Mouse (Mus musculus) ES-Bruce4 (cell line): ENCODE data around the gene Coa7. TPM values are rescaled to one million over a fixed set of nuclear protein-coding genes. Genes with fewer than 3 reads are reported as not detected.

Experiments
- H3K27ac ChIP-seq: 2 replicates; pipeline ENCODE4 v1.5.1; 2012; ENCODE audit warnings: low read length, inconsistent platforms; ENCODE audit not compliant: insufficient read depth
- H3K27me3 ChIP-seq: 2 replicates; pipeline ENCODE4 v1.6.1; 2012; ENCODE audit warnings: mild to moderate bottlenecking, low read length, inconsistent platforms; ENCODE audit not compliant: control insufficient read depth, poor library complexity, insufficient read depth, severe bottlenecking
- H3K36me3 ChIP-seq: 2 replicates; pipeline ENCODE4 v1.6.1; 2012; ENCODE audit warnings: inconsistent platforms, mild to moderate bottlenecking, low read length, moderate library complexity; ENCODE audit not compliant: control insufficient read depth, poor library complexity, insufficient read depth, severe bottlenecking
- H3K4me1 ChIP-seq: one replicate; pipeline ENCODE4 v1.8.1; 2011; ENCODE audit warnings: low read length; ENCODE audit not compliant: control insufficient read depth, insufficient read depth
- H3K4me3 ChIP-seq: 2 replicates; pipeline ENCODE4 v1.5.1; 2011; ENCODE audit warnings: low read depth, mild to moderate bottlenecking, low read length
- H3K9ac ChIP-seq: 2 replicates; pipeline ENCODE4 v1.6.1; 2012; ENCODE audit warnings: low read depth, mild to moderate bottlenecking, inconsistent platforms; ENCODE audit not compliant: poor library complexity, severe bottlenecking
- H3K9me3 ChIP-seq: replicated peaks from 2 replicates; pipeline ENCODE4 v1.6.1; 2012; ENCODE audit warnings: mild to moderate bottlenecking, low read length, inconsistent platforms; ENCODE audit not compliant: control insufficient read depth, poor library complexity, insufficient read depth, severe bottlenecking
- CTCF ChIP-seq: IDR thresholded peaks from one replicate; pipeline ENCODE4 v1.8.1; 2011; ENCODE audit warnings: low read depth, low read length
- EP300 ChIP-seq: IDR thresholded peaks from 2 replicates; pipeline ENCODE4 v1.6.1; 2011; ENCODE audit warnings: low read depth, low read length; ENCODE audit not compliant: insufficient read depth
- POLR2A ChIP-seq: IDR thresholded peaks from one replicate; pipeline ENCODE4 v1.8.1; 2011; ENCODE audit warnings: low read length; ENCODE audit not compliant: insufficient read depth
- polyA plus RNA-seq: library from polyadenylated mRNA; stranded (reverse); fragments of >200 nt; gene quantifications from 2 replicates; pipeline ENCODE4 v1.2.4, GENCODE M21; 2011; ENCODE audit warnings: low read depth; ENCODE audit not compliant: missing spikeins, insufficient read depth, insufficient read length

Coa7 gene
- polyA plus RNA-seq, 1 experiment: 62.0 TPM

DNA sequence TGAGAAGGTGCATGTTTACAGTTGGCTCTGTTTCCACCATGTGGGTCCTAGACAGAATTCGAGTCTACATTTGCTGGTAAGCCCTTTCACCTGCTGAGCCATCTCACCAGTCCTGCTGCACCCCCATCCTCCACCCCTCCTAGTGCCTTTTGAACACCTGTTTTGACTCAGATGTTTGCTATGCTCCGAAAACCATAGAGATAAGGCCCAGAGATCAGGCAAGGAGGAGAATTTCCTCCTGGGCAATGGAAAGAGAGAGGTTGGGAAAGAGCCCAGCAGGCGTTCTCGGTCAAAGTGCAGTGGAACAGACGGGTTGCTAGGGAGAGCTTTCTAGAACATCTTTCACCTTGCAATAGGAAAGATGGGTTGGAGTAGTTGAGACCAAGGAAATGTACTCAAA lies 63.2 kb downstream of the Coa7 start:
- Histone ChIP-seq H3K4me1 (peaks cover 6% of the 10 kb centered on the region), H3K4me3 (no peak overlapping the region), H3K27ac (no peak overlapping the region), H3K36me3 (no peaks in the 10 kb centered on the region), H3K27me3 (no peaks in the 10 kb centered on the region; the same call in 1 of the 2 replicates), H3K9me3 (no peaks in the 10 kb centered on the region; the same call in 1 of the 2 replicates), H3K9ac (no peak overlapping the region)
- TF ChIP-seq EP300 (no peak), POLR2A (no peak), CTCF (no peak)

Other genes with a start within 250 kb of the Coa7 start
- 3.3 and 4.4 TPM in 2 replicates for gene Podn, start 231.7 kb upstream of the Coa7 start, polyA plus RNA-seq
- gene Scp2, start 183.1 kb upstream of the Coa7 start, polyA plus RNA-seq: 54.4 and 62.8 TPM in 2 replicates
- gene Echdc2, start 162.7 kb upstream of the Coa7 start, polyA plus RNA-seq: 51.1 and 52.8 TPM in 2 replicates
- gene Zyg11a, start 110.1 kb upstream of the Coa7 start, polyA plus RNA-seq: 22.3 and 23.2 TPM in 2 replicates
- gene Zyg11b, start 27.0 kb upstream of the Coa7 start, polyA plus RNA-seq: 26.7 and 30.8 TPM in 2 replicates
- gene Shisal2a, start 55.2 kb downstream of the Coa7 start, polyA plus RNA-seq: 1.2 and 1.4 TPM in 2 replicates
- gene Gpx7, start 78.8 kb downstream of the Coa7 start, polyA plus RNA-seq: 11.3 and 11.5 TPM in 2 replicates
- 75.9 and 88.3 TPM in 2 replicates for gene Tut4, start 131.3 kb downstream of the Coa7 start, polyA plus RNA-seq